Comparison of ENCODE assay signal across 14 mouse cellular contexts in the genomic region with DNA sequence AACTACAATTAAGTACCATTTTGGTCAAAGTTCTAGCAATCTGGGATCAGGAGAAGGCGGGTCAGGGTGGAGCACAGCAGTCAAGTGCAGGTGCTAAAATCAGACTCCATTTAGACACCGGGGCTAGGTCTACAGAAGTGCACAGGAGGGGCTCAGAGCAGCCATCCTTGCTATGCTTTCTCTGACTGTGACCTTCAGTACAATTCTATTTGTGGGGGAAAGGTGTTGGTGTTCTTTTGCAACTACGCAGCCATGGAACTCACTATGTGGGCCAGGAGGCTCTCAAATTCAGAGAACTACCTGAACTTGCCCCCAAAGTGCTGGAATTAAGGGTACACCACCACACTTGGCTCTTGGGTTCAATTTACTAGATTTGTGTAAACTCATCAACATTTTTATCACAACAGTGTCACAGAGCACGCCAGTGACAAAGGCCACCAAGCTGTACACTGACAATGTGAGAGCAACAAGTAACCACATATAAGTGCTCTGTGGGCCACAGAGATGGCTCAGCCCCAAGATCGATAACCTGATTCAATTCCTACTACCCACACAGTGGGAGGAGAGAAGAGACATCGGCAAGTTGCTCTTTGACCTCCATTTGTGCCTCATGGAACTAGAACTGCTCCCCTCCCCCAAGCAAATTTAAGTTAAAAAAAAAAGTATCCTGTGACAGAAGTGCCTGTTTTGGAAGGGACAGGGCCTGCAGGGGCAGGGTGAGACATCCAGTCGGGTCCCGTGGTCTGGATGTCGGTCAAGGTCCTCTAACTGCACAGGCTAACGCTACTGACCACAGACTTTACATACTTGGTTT. TPM values are rescaled to one million over a fixed set of nuclear protein-coding genes. Genes with fewer than 3 reads are reported as not detected.
DNase-seq lines count a peak whose midpoint lies in the region; ATAC-seq and TF ChIP-seq lines count a peak whose summit lies in the region.
"Had no signal": no experiment of that assay in that cellular context is flagged by ENCODE, and none has a peak within 500 bp of the region (broad histone marks: within the 10 kb centered on the region; RNA-seq: fewer than 3 reads in every experiment).

No protein-coding gene starts in this region.

- dilution Hi-C loops in CH12.LX (cut with MboI; ENCODE audit: extremely low pct_ligation_motif_present, extremely low pct_unique_long_range_greater_than_20kb, low sequenced_read_pairs): no loop called here

- H3K9ac ChIP-seq in CH12.LX (ENCODE audit: insufficient read depth, low read depth): no peak overlapping the region
- H3K9ac ChIP-seq in liver, embryonic 15.5 days: no peak overlapping the region
- H3K9ac ChIP-seq: embryonic facial prominence, embryonic 13.5 days; hindbrain, embryonic 13.5 days; midbrain, embryonic 12.5 days had no signal

- H3K36me3 ChIP-seq in kidney, adult 2 months (ENCODE audit: control insufficient read depth, insufficient read depth, low read length): no peaks in the 10 kb centered on the region; the same call in 1 of the 2 replicates
- H3K36me3 ChIP-seq in CH12.LX (replicated peaks in 1 of 2; ENCODE audit: control insufficient read depth in 1 of 2, insufficient read depth in 1 of 2, low read length in 1 of 2): peaks cover 2 to 43% of the 10 kb centered on the region in 2 experiments
- no peaks in the 10 kb centered on the region; the same call in 1 of the 2 replicates for H3K36me3 ChIP-seq in liver, embryonic 15.5 days (replicated peaks)
- H3K36me3 ChIP-seq: embryonic facial prominence, embryonic 13.5 days; hindbrain, embryonic 13.5 days; midbrain, embryonic 12.5 days had no signal

- no peak overlapping the region for H3K4me3 ChIP-seq in kidney, adult 2 months (ENCODE audit: insufficient read depth, low read depth, low read length)
- H3K4me3 ChIP-seq in CH12.LX (replicated peaks in 1 of 3; ENCODE audit: low read depth in 2 of 3, low read length in 2 of 3, poor library complexity in 1 of 3): no peak overlapping the region
- H3K4me3 ChIP-seq in liver, embryonic 15.5 days (replicated peaks): no peak overlapping the region
- H3K4me3 ChIP-seq: embryonic facial prominence, embryonic 13.5 days; hindbrain, embryonic 13.5 days; midbrain, embryonic 12.5 days had no signal

- peak; percentile 62 for DNase-seq in kidney, adult 2 months
- DNase-seq in kidney, postnatal 4 days: no peak
- no peak for DNase-seq in CH12.LX (ENCODE audit: extremely low read depth)
- peak; percentile 62 for DNase-seq in adrenal gland, postnatal 14 days
- no peak for DNase-seq in spleen, postnatal 14 days (ENCODE audit: low spot score in 2 of 2)
- DNase-seq in left cerebral cortex, postnatal 25 days (ENCODE audit: low spot score in 2 of 2): no peak
- no peak for DNase-seq in urinary bladder, postnatal 25 days (ENCODE audit: low spot score)
- DNase-seq: cerebellum, postnatal 10 days; gastrocnemius, postnatal 25 days had no signal

- intact Hi-C loops in left cerebral cortex, postnatal 25 days (cut with DNase I): no loop called here

- H3K27me3 ChIP-seq in kidney, adult 2 months (replicated peaks; ENCODE audit: control insufficient read depth, insufficient read depth, low read length): no peaks in the 10 kb centered on the region
- H3K27me3 ChIP-seq in CH12.LX (replicated peaks): no peaks in the 10 kb centered on the region
- no peaks in the 10 kb centered on the region; the same call in 1 of the 2 replicates for H3K27me3 ChIP-seq in liver, embryonic 15.5 days
- H3K27me3 ChIP-seq: embryonic facial prominence, embryonic 13.5 days; hindbrain, embryonic 13.5 days; midbrain, embryonic 12.5 days had no signal

- ATAC-seq in liver, embryonic 15.5 days (ENCODE audit: insufficient read depth): peak; percentile 69
- ATAC-seq: forebrain, embryonic 14.5 days had no signal

- H3K4me2 ChIP-seq in CH12.LX (ENCODE audit: insufficient read depth, low read depth, poor library complexity, severe bottlenecking): no peak overlapping the region
- H3K4me2 ChIP-seq in liver, embryonic 15.5 days: no peak overlapping the region
- H3K4me2 ChIP-seq: embryonic facial prominence, embryonic 13.5 days; hindbrain, embryonic 13.5 days; midbrain, embryonic 12.5 days had no signal

- no peaks in the 10 kb centered on the region for H3K9me3 ChIP-seq in CH12.LX (replicated peaks; ENCODE audit: low read length)
- no peaks in the 10 kb centered on the region for H3K9me3 ChIP-seq in liver, embryonic 15.5 days (replicated peaks)
- H3K9me3 ChIP-seq: embryonic facial prominence, embryonic 13.5 days; hindbrain, embryonic 13.5 days; midbrain, embryonic 12.5 days had no signal

- 39% methylated on average over 10 of the region's 10 CpGs for WGBS in kidney, adult 2 months
- WGBS in liver, embryonic 15.5 days (ENCODE audit: insufficient replicate concordance): 66% methylated on average over 10 of the region's 10 CpGs

- TF ChIP-seq EP300 in CH12.LX (IDR thresholded peaks at IDR 0.05; ENCODE audit: low read length): no peak

- no peak for TF ChIP-seq CTCF in kidney, adult 2 months (conservative IDR thresholded peaks at IDR 0.05; ENCODE audit: insufficient read depth, insufficient read length, low read depth, low read length)
- no peak for TF ChIP-seq CTCF in CH12.LX (conservative IDR thresholded peaks at IDR 0.05 in 1 of 2, IDR thresholded peaks at IDR 0.05 in 1 of 2; ENCODE audit: low read depth in 2 of 2, low read length in 2 of 2)

- no peaks in the 10 kb centered on the region for H3K79me2 ChIP-seq in CH12.LX (replicated peaks; ENCODE audit: control insufficient read depth, extremely low read depth, insufficient read depth, poor library complexity, severe bottlenecking)

- TF ChIP-seq POLR2A in kidney, adult 2 months (IDR thresholded peaks at IDR 0.05; ENCODE audit: low read depth, low read length): peak; percentile 81
- no peak for TF ChIP-seq POLR2A in CH12.LX (IDR thresholded peaks at IDR 0.05; ENCODE audit: low read depth, low read length)

- in situ Hi-C loops in CH12.LX (cut with MboI; ENCODE audit: low pct_ligation_motif_present, low pct_unique_long_range_greater_than_20kb, low sequenced_read_pairs): no loop called here

- H3K27ac ChIP-seq in kidney, adult 2 months (ENCODE audit: insufficient read depth, low read depth, low read length): peak overlapping the region; percentile 33
- H3K27ac ChIP-seq in CH12.LX (ENCODE audit: insufficient read depth, low read depth): no peak overlapping the region
- H3K27ac ChIP-seq in liver, embryonic 15.5 days (replicated peaks): peak overlapping the region; percentile 56
- H3K27ac ChIP-seq: embryonic facial prominence, embryonic 13.5 days; hindbrain, embryonic 13.5 days; midbrain, embryonic 12.5 days had no signal

- no peak for TF ChIP-seq RAD21 in CH12.LX (IDR thresholded peaks at IDR 0.05; ENCODE audit: low read depth, low read length)

- peaks cover 41% of the 10 kb centered on the region for H3K4me1 ChIP-seq in kidney, adult 2 months (ENCODE audit: control insufficient read depth, insufficient read depth, low read length)
- peaks cover 18 to 52% of the 10 kb centered on the region in 2 experiments for H3K4me1 ChIP-seq in CH12.LX (ENCODE audit: control insufficient read depth in 1 of 2, insufficient read depth in 2 of 2)
- H3K4me1 ChIP-seq in liver, embryonic 15.5 days (replicated peaks): peaks cover 51% of the 10 kb centered on the region
- H3K4me1 ChIP-seq: embryonic facial prominence, embryonic 13.5 days; hindbrain, embryonic 13.5 days had no signal

TF ChIP-seq in CH12.LX, 34 proteins besides CTCF, POLR2A, EP300 and RAD21:
- TF ChIP-seq ZMIZ1 (IDR thresholded peaks at IDR 0.05; ENCODE audit: low read depth, low read length) (no peak), ZNF384 (IDR thresholded peaks at IDR 0.05; ENCODE audit: low read depth, low read length) (peak; percentile 41; the same call in 1 of the 2 replicates), HCFC1 (IDR thresholded peaks at IDR 0.05; ENCODE audit: low read depth, low read length) (no peak), KAT2A (IDR thresholded peaks at IDR 0.05; ENCODE audit: insufficient replicate concordance, low read length) (no peak), BHLHE40 (IDR thresholded peaks at IDR 0.05; ENCODE audit: low read depth, low read length) (no peak), SIN3A (IDR thresholded peaks at IDR 0.05; ENCODE audit: low read length) (no peak), TBP (conservative IDR thresholded peaks at IDR 0.05; ENCODE audit: low read depth, low read length) (no peak)

RNA-seq across cellular contexts. Expression of gene Frmd8, which starts 41.6 kb away (rescaled TPM):
- polyA plus RNA-seq in kidney, adult 2 months (2012; rRNA removed): 18.5 and 23.1 TPM in 2 replicates
- total RNA-seq in CH12.LX (2012; rRNA removed) (29.0 and 30.7 TPM in 2 replicates), CH12.LX (2014; rRNA removed) (13.5 and 15.5 TPM in 2 replicates)
- 25.2 and 25.4 TPM in 2 replicates for polyA plus RNA-seq in CH12.LX (2012; ENCODE audit: insufficient read length, low read depth)
- 26.0 and 34.5 TPM in 2 replicates for total RNA-seq in adrenal gland, postnatal 14 days (2021)
- polyA plus RNA-seq in liver, embryonic 15.5 days (2015; fragmentation: Nextera tagmentation; extraction: Ambion mirVana): 12.9 and 13.1 TPM in 2 replicates
- total RNA-seq in left cerebral cortex, postnatal 25 days (2021): 10 to 100 TPM in 1 of 2 experiments, 1 to 10 TPM in 1; 9.5 to 14.6 TPM

RNA-seq across cellular contexts. Expression of gene Slc25a45, which starts 44.1 kb away (rescaled TPM):
- polyA plus RNA-seq in kidney, adult 2 months (2012; rRNA removed): 52.7 and 63.4 TPM in 2 replicates
- 20.6 and 23.1 TPM in 2 replicates for total RNA-seq in CH12.LX (2012; rRNA removed)
- total RNA-seq in CH12.LX (2014; rRNA removed): 27.6 and 33.0 TPM in 2 replicates
- polyA plus RNA-seq in CH12.LX (2012; ENCODE audit: insufficient read length, low read depth): 20.8 and 22.7 TPM in 2 replicates
- 14.7 and 16.5 TPM in 2 replicates for total RNA-seq in adrenal gland, postnatal 14 days (2021)
- 7.1 and 7.9 TPM in 2 replicates for polyA plus RNA-seq in liver, embryonic 15.5 days (2015; fragmentation: Nextera tagmentation; extraction: Ambion mirVana)
- 1 to 10 TPM; 2.5 to 3.0 TPM for total RNA-seq in left cerebral cortex, postnatal 25 days (2021)

Comparison
In these comparisons a context has a peak if more than half of its experiments do, and no peak if none do; other contexts are left out.
1. DNase-seq: peak in kidney, adult 2 months (single experiment) and adrenal gland, postnatal 14 days (single experiment); none in kidney, postnatal 4 days (0 of 2), CH12.LX (single experiment), spleen, postnatal 14 days (0 of 2), left cerebral cortex, postnatal 25 days (0 of 2) and urinary bladder, postnatal 25 days (single experiment).